Mouse (Mus musculus): ENCODE results near the gene Scube3. TPM values are rescaled to one million over a fixed set of nuclear protein-coding genes. Genes with fewer than 3 reads are reported as not detected.

The Scube3 gene
- polyA plus RNA-seq, 1 experiment from 2014 or later = 2.5 TPM

DNA sequence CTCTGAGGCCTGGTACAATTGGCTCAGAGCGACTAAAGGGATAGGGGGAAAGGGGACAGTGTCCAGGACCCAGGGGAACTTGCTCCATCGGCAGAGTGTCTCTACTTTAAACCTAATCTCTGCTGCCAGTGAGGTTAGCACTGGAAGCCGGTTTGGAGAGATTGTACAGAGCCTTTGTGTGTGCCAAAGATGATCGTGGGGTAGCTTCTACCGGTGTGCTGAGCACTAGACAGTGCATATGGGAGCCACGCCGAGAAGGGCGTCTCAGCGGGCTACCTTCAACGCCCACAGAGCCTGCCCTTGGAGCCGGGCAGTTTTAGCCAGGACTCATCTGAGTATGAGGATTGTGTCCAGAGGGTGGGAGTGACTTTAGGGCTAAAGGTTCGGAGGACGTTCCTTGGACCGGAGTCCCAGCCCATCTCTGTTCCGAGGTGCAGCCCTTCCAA is 713 bp upstream of the Scube3 start:
- Histone ChIP-seq H3K4me1 (ENCODE audit: insufficient read depth) (peaks cover 19% of the 10 kb centered on the region), H3K9ac (peak overlapping the region; percentile 66), H3K4me2 (peak overlapping the region; percentile 99), H3K27ac (ENCODE audit: low read depth) (0 out of 2 replicates have a peak overlapping the region, but pooled peaks have one; percentile 30), H3K27me3 (ENCODE audit: insufficient read depth, low read length) (peaks cover 53% of the 10 kb centered on the region), H3K36me3 (ENCODE audit: insufficient read depth) (no peaks in the 10 kb centered on the region), H3K9me3 (ENCODE audit: low read depth, low read length) (no peaks in the 10 kb centered on the region), H3K4me3 (ENCODE audit: low read depth, low read length) (peak overlapping the region; percentile 59)
- ATAC-seq (ENCODE audit: insufficient read depth) (no peak), DNase-seq (no peak)
- no peak for TF ChIP-seq CTCF (IDR thresholded peaks at IDR 0.05; ENCODE audit: low read depth)
- WGBS = 6% methylated on average over 15 of the region's 15 CpGs

DNA sequence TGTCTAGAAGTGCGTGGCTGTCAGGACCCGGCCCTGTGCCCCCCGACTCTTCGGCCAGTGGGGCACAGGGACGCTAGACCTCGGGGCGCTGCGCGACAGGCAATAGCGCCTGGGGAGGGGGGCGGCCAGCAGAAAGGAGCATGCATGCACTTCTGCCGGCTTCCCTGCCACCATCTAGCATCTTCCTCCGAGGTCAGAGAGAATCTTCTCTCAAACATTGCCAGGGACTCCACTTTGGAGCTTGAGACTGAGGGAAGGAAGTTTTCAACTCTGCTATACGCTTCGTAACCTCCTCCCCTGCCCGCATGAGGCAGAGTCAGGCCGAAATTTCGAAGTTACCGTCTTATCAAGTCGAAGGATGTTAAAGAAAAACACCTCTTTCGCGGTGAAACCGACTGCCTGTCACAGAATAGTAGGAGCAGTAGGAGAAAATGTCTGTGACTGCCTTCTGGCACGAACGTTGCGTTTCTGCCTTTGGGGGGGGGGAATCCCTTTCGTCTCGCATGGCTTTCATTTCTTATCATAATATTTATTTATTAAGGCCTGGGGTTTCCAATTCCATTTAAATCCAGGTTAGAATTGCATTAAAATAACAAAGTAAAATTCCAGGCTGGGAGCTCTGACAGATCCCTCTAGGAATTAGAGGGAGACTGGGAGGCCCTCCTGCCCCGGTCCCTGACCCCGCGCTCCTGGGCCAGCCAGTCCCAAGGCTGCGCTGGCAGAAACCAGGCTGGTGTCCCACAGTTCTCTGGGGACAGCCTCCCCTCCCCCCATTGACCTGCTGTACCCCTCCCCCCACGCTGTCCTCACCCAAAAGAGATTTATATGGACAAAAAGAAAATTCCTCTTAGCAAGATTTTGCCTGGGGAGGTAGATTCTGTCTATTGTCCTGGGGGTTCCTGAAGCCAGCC is 1.0 kb downstream of the Scube3 start:
- ATAC-seq (ENCODE audit: insufficient read depth) = no peak
- H3K9me3 ChIP-seq (ENCODE audit: low read depth, low read length) = no peaks in the 10 kb centered on the region
- no peaks in the 10 kb centered on the region for H3K36me3 ChIP-seq (ENCODE audit: insufficient read depth)
- H3K4me2 ChIP-seq = peak overlapping the region; percentile 99
- DNase-seq = peak; percentile 52
- WGBS = under 1% methylated on average over 33 of the region's 33 CpGs
- H3K4me3 ChIP-seq (ENCODE audit: low read depth, low read length) = peak overlapping the region; percentile 59
- H3K27me3 ChIP-seq (ENCODE audit: insufficient read depth, low read length) = peaks cover 53% of the 10 kb centered on the region
- peak overlapping the region; percentile 66 for H3K9ac ChIP-seq
- no peak for TF ChIP-seq CTCF (IDR thresholded peaks at IDR 0.05; ENCODE audit: low read depth)
- no peak overlapping the region for H3K27ac ChIP-seq (ENCODE audit: low read depth)
- H3K4me1 ChIP-seq (ENCODE audit: insufficient read depth) = peaks cover 19% of the 10 kb centered on the region

DNA sequence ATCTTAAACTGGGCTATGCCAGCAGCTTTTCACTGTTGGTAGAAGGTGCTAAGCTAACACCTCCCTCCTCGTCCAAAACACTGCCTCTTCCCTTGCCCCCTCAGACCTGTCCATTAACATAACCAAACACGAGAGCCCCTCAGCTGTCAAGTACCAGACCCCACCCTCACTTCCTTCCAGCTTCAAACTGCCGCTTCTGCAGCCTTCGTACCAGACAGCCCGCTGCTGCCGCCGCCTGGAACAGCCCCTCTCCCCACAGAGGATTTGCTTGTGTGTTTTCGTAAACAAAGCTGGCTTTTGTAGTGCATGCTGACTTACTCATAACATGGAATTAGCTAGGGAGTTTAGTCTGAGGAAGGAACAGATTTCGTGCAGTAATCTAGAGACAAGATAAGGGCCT is 1.8 kb downstream of the Scube3 start:
- TF ChIP-seq CTCF (IDR thresholded peaks at IDR 0.05; ENCODE audit: low read depth) = peak; percentile 9; the same call in 1 of the 2 replicates
- Histone ChIP-seq H3K36me3 (ENCODE audit: insufficient read depth) (no peaks in the 10 kb centered on the region), H3K27me3 (ENCODE audit: insufficient read depth, low read length) (peaks cover 53% of the 10 kb centered on the region), H3K27ac (ENCODE audit: low read depth) (no peak overlapping the region), H3K9ac (no peak overlapping the region; the same call in 1 of the 2 replicates), H3K4me1 (ENCODE audit: insufficient read depth) (peaks cover 19% of the 10 kb centered on the region), H3K4me2 (peak overlapping the region; percentile 99; the same call in 1 of the 2 replicates), H3K4me3 (ENCODE audit: low read depth, low read length) (no peak overlapping the region), H3K9me3 (ENCODE audit: low read depth, low read length) (no peaks in the 10 kb centered on the region)
- 2% methylated on average over 9 of the region's 9 CpGs for WGBS
- ATAC-seq (ENCODE audit: insufficient read depth) = no peak
- DNase-seq = peak; percentile 65

DNA sequence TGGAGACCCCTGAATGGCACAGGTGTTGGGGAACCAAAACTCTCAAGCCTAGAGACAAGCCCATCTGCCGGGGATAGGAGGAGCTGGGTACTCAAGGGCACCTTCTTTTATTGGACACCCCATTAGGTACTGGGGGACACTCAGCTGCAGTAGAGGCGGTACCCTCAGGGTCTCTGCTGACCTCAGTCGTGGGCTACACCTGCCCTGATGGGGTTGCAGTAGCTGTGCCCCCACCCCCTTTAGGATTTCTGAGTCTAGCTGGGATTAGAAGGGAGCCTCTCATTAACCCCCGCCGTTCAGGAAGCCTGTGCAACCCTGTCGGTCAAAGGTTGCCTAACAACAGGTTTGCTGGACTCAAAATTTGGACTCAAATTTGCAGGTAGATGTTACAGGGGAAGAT is 2.3 kb downstream of the Scube3 start:
- no peak for DNase-seq
- no peaks in the 10 kb centered on the region for H3K36me3 ChIP-seq (ENCODE audit: insufficient read depth)
- peak overlapping the region; percentile 99; the same call in 1 of the 2 replicates for H3K4me2 ChIP-seq
- H3K4me1 ChIP-seq (ENCODE audit: insufficient read depth) = peaks cover 19% of the 10 kb centered on the region
- peaks cover 53% of the 10 kb centered on the region for H3K27me3 ChIP-seq (ENCODE audit: insufficient read depth, low read length)
- H3K4me3 ChIP-seq (ENCODE audit: low read depth, low read length) = no peak overlapping the region
- no peak for ATAC-seq (ENCODE audit: insufficient read depth)
- no peak overlapping the region; the same call in 1 of the 2 replicates for H3K9ac ChIP-seq
- TF ChIP-seq CTCF (IDR thresholded peaks at IDR 0.05; ENCODE audit: low read depth) = no peak
- H3K27ac ChIP-seq (ENCODE audit: low read depth) = no peak overlapping the region
- H3K9me3 ChIP-seq (ENCODE audit: low read depth, low read length) = no peaks in the 10 kb centered on the region
- 12% methylated on average over 6 of the region's 6 CpGs for WGBS

DNA sequence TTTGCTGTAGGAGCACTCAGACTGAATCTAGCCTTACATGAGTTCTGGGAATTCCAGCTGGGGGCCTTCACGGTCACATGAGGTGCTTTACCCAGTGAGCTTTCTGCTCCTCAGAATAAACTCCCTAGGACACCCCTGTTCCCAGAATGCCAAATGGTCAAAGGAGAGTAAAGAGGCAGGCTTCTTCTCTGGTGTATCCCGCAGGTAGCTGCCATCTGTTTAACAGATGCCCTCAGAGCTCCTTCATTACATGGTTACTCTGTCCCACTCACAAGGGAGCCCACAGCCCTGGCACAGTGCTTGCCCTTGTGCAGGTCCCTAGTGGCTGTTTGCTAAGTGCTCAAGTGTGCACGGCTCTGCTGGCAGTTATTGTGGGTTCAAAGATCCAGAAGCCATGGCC is 6.3 kb downstream of the Scube3 start:
- 66% methylated on average over 3 of the region's 3 CpGs for WGBS
- DNase-seq (no peak), ATAC-seq (ENCODE audit: insufficient read depth) (no peak)
- TF ChIP-seq CTCF (IDR thresholded peaks at IDR 0.05; ENCODE audit: low read depth) = no peak
- peaks cover 14% of the 10 kb centered on the region for H3K4me1 ChIP-seq (ENCODE audit: insufficient read depth)
- H3K27me3 ChIP-seq (ENCODE audit: insufficient read depth, low read length) = peaks cover 19% of the 10 kb centered on the region; the same call in 1 of the 2 replicates
- H3K27ac ChIP-seq (ENCODE audit: low read depth) = no peak overlapping the region
- H3K36me3 ChIP-seq (ENCODE audit: insufficient read depth) = no peaks in the 10 kb centered on the region
- H3K9ac ChIP-seq = no peak overlapping the region
- H3K4me2 ChIP-seq = no peak overlapping the region
- no peaks in the 10 kb centered on the region for H3K9me3 ChIP-seq (ENCODE audit: low read depth, low read length)
- H3K4me3 ChIP-seq (ENCODE audit: low read depth, low read length) = no peak overlapping the region

DNA sequence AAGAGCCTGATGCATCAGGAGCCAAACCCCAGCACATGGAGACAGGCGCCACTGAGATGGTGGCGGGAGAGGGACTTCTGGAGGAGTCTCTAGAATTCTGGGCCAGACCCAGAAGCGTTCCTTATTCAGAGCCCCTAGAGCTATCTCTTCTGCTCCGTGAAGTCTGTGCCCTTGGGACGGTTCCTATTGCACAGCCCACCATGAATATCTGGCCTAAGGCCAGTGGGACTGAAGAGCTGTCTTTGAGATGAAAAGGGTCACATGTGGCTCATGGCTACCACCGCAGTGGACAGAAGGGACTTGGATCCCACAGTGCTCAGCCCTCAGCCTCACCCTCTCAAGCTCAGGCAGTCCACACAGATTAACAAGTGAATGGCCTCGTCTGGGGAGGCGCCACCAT is 7.8 kb downstream of the Scube3 start:
- no peak overlapping the region for H3K27ac ChIP-seq (ENCODE audit: low read depth)
- no peaks in the 10 kb centered on the region for H3K9me3 ChIP-seq (ENCODE audit: low read depth, low read length)
- peak; percentile 66 for ATAC-seq (ENCODE audit: insufficient read depth)
- peaks cover 9% of the 10 kb centered on the region; the same call in 1 of the 2 replicates for H3K27me3 ChIP-seq (ENCODE audit: insufficient read depth, low read length)
- no peak for TF ChIP-seq CTCF (IDR thresholded peaks at IDR 0.05; ENCODE audit: low read depth)
- DNase-seq = peak; percentile 70
- peaks cover 5% of the 10 kb centered on the region for H3K4me1 ChIP-seq (ENCODE audit: insufficient read depth)
- H3K9ac ChIP-seq = no peak overlapping the region
- H3K4me3 ChIP-seq (ENCODE audit: low read depth, low read length) = no peak overlapping the region
- no peak overlapping the region for H3K4me2 ChIP-seq
- H3K36me3 ChIP-seq (ENCODE audit: insufficient read depth) = no peaks in the 10 kb centered on the region
- 47% methylated on average over 8 of the region's 8 CpGs for WGBS

DNA sequence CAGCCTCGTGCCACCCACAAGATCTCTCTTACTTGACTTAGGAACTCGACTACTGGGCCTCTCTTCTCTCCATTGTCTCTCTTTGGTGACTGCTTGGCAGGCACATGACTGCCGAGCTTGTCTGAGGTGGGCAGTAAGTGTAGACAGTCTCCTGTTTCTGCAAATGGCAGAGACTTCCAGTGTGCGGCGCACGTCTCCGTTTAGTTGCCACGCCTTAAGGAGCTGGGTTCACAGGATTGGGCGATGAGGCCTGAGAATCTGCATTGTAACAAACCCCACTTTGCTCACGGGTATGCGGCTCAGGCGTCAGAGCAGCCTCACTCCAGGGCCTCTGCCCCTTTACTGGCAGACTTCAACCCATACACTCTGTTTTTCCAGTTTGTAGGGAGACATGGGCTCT is 8.5 kb downstream of the Scube3 start:
- peaks cover 5% of the 10 kb centered on the region for H3K4me1 ChIP-seq (ENCODE audit: insufficient read depth)
- H3K4me2 ChIP-seq = no peak overlapping the region
- no peak for DNase-seq
- H3K9me3 ChIP-seq (ENCODE audit: low read depth, low read length) = no peaks in the 10 kb centered on the region
- WGBS = 79% methylated on average over 12 of the region's 12 CpGs
- TF ChIP-seq CTCF (IDR thresholded peaks at IDR 0.05; ENCODE audit: low read depth) = no peak
- H3K4me3 ChIP-seq (ENCODE audit: low read depth, low read length) = no peak overlapping the region
- H3K27ac ChIP-seq (ENCODE audit: low read depth) = no peak overlapping the region
- H3K27me3 ChIP-seq (ENCODE audit: insufficient read depth, low read length) = peaks cover 5% of the 10 kb centered on the region; the same call in 1 of the 2 replicates
- no peak for ATAC-seq (ENCODE audit: insufficient read depth)
- no peaks in the 10 kb centered on the region for H3K36me3 ChIP-seq (ENCODE audit: insufficient read depth)
- no peak overlapping the region for H3K9ac ChIP-seq
